Mouse (Mus musculus) layer of hippocampus, adult 2 months (tissue): ENCODE data around the gene Prdm5. TPM values are rescaled to one million over a fixed set of nuclear protein-coding genes. Genes with fewer than 3 reads are reported as not detected.

Source experiments
- DNase-seq, 2 experiments: peaks; one replicate each; pipeline ENCODE4 v3.0.0; 2022; ENCODE audit warnings: low spot score in 2 of 2
- H3K27ac ChIP-seq: fragments of 200-600 bp; 2 replicates; pipeline ENCODE4 v1.8.1; 2022
- H3K4me3 ChIP-seq: fragments of 200-600 bp; 2 replicates; pipeline ENCODE4 v1.8.1; 2022; ENCODE audit warnings: mild to moderate bottlenecking
- CTCF ChIP-seq: fragments of 200-600 bp; conservative IDR thresholded peaks from 2 replicates; pipeline ENCODE4 v1.8.1; 2022; ENCODE audit warnings: antibody characterized with exemption, mild to moderate bottlenecking, moderate library complexity
- total RNA-seq, 2 experiments: library from RNA; stranded (reverse); gene quantifications; 2 replicates each; pipeline ENCODE4 v1.2.3; 2021

Prdm5 gene
- total RNA-seq, 2 experiments from 2014 or later = 40.0 to 40.8 TPM

- Histone ChIP-seq H3K4me3 (no peak overlapping the region), H3K27ac (no peak overlapping the region)
- TF ChIP-seq CTCF = no peak
- no peak for DNase-seq
Measured at GRCm38 (mm10) chr6:65781441-65781840, 2.7 kb downstream of the Prdm5 start.

GRCm38 (mm10) chr6:65783670-65784069, 4.9 kb downstream of the Prdm5 start:
- Histone ChIP-seq H3K27ac (no peak overlapping the region), H3K4me3 (no peak overlapping the region)
- no peak for DNase-seq
- no peak for TF ChIP-seq CTCF

GRCm38 (mm10) chr6:65792923-65793322, 14.1 kb downstream of the Prdm5 start:
- DNase-seq = peak in 1 of 2 experiments; percentile 32
- H3K27ac ChIP-seq = no peak overlapping the region
- no peak for TF ChIP-seq CTCF
- no peak overlapping the region for H3K4me3 ChIP-seq

- TF ChIP-seq CTCF = no peak
- no peak for DNase-seq
- Histone ChIP-seq H3K4me3 (no peak overlapping the region), H3K27ac (peak overlapping the region; percentile 64)
Measured at GRCm38 (mm10) chr6:65796552-65796951, 17.8 kb downstream of the Prdm5 start.

GRCm38 (mm10) chr6:65797276-65797675, 18.5 kb downstream of the Prdm5 start:
- no peak overlapping the region for H3K4me3 ChIP-seq
- no peak overlapping the region for H3K27ac ChIP-seq
- no peak for DNase-seq
- TF ChIP-seq CTCF = no peak

- no peak for DNase-seq
- Histone ChIP-seq H3K4me3 (no peak overlapping the region), H3K27ac (no peak overlapping the region)
- TF ChIP-seq CTCF = no peak
Measured at GRCm38 (mm10) chr6:65798390-65798789, 19.6 kb downstream of the Prdm5 start.

- TF ChIP-seq CTCF = no peak
- Histone ChIP-seq H3K27ac (no peak overlapping the region), H3K4me3 (no peak overlapping the region)
- no peak for DNase-seq
Measured at GRCm38 (mm10) chr6:65811685-65812084, 32.9 kb downstream of the Prdm5 start.

GRCm38 (mm10) chr6:65818039-65818747, 39.4 kb downstream of the Prdm5 start:
- peak; percentile 63 to 78 for DNase-seq
- no peak; the same call in 1 of the 2 replicates for TF ChIP-seq CTCF
- Histone ChIP-seq H3K27ac (peak overlapping the region; percentile 93), H3K4me3 (peak overlapping the region; percentile 52)

- TF ChIP-seq CTCF = no peak
- no peak for DNase-seq
- Histone ChIP-seq H3K4me3 (no peak overlapping the region), H3K27ac (peak overlapping the region; percentile 34; the same call in 1 of the 2 replicates)
Measured at GRCm38 (mm10) chr6:65828656-65829055, 49.9 kb downstream of the Prdm5 start.

- DNase-seq = no peak
- no peak for TF ChIP-seq CTCF
Measured at GRCm38 (mm10) chr6:65831443-65831842, 52.7 kb downstream of the Prdm5 start.

GRCm38 (mm10) chr6:65834013-65834412, 55.2 kb downstream of the Prdm5 start:
- H3K4me3 ChIP-seq = no peak overlapping the region
- no peak overlapping the region for H3K27ac ChIP-seq
- no peak for TF ChIP-seq CTCF
- no peak for DNase-seq

More at GRCm38 (mm10) chr6:65831443-65831842, 52.7 kb downstream of the Prdm5 start:
- H3K27ac ChIP-seq = peak overlapping the region; percentile 68
- H3K4me3 ChIP-seq = no peak overlapping the region

GRCm38 (mm10) chr6:65842579-65842978, 63.8 kb downstream of the Prdm5 start:
- no peak overlapping the region for H3K4me3 ChIP-seq
- TF ChIP-seq CTCF = no peak
- DNase-seq = no peak
- no peak overlapping the region for H3K27ac ChIP-seq

- no peak for TF ChIP-seq CTCF
Measured at GRCm38 (mm10) chr6:65849127-65849526, 70.3 kb downstream of the Prdm5 start.

GRCm38 (mm10) chr6:65849687-65850086, 70.9 kb downstream of the Prdm5 start:
- no peak for TF ChIP-seq CTCF
- H3K4me3 ChIP-seq = no peak overlapping the region
- DNase-seq = no peak
- H3K27ac ChIP-seq = peak overlapping the region; percentile 70

More at GRCm38 (mm10) chr6:65849127-65849526, 70.3 kb downstream of the Prdm5 start:
- H3K4me3 ChIP-seq = no peak overlapping the region
- peak overlapping the region; percentile 70 for H3K27ac ChIP-seq
- DNase-seq = no peak
